Mouse (Mus musculus) limb, embryonic 11.5 days (tissue): Measurements from ENCODE around the gene Pla2g4a. TPM values are rescaled to one million over a fixed set of nuclear protein-coding genes. Genes with fewer than 3 reads are reported as not detected.

ENCODE experiments used
- ATAC-seq: fragments of 200-750 bp; cut with Nextera tagmentation; 2 replicates; pipeline ENCODE4 v1.8.0; 2017; ENCODE audit warnings: low read depth; ENCODE audit not compliant: insufficient number of reproducible peaks, low FRiP score, low TSS enrichment
- DNase-seq: peaks from one replicate; pipeline ENCODE4 v3.0.0-alpha.2; 2015; ENCODE audit warnings: low spot score
- H3K27ac ChIP-seq: fragments of 300-500 bp; sonication (generic); replicated peaks from 2 replicates; pipeline ENCODE4 v1.5.1; 2014; ENCODE audit warnings: low read depth, mild to moderate bottlenecking, low read length
- H3K27me3 ChIP-seq: fragments of 300-500 bp; sonication (generic); 2 replicates; pipeline ENCODE4 v1.6.1; 2014; ENCODE audit warnings: mild to moderate bottlenecking, low read length, mixed read lengths; ENCODE audit not compliant: control insufficient read depth, insufficient read depth
- H3K36me3 ChIP-seq: fragments of 300-500 bp; sonication (generic); 2 replicates; pipeline ENCODE4 v1.6.1; 2014; ENCODE audit warnings: mild to moderate bottlenecking, low read length, moderate library complexity, mixed read lengths; ENCODE audit not compliant: control insufficient read depth, insufficient read depth
- H3K4me1 ChIP-seq: fragments of 300-500 bp; sonication (generic); 2 replicates; pipeline ENCODE4 v1.6.1; 2014; ENCODE audit warnings: low read length, mixed read lengths; ENCODE audit not compliant: control insufficient read depth, insufficient read depth
- H3K4me2 ChIP-seq: fragments of 300-500 bp; sonication (generic); 2 replicates; pipeline ENCODE4 v1.6.1; 2014; ENCODE audit warnings: low read depth, mild to moderate bottlenecking, moderate library complexity; ENCODE audit not compliant: severe bottlenecking
- H3K4me3 ChIP-seq: fragments of 300-500 bp; sonication (generic); 2 replicates; pipeline ENCODE4 v1.5.1; 2014; ENCODE audit warnings: low read depth, low read length
- H3K9ac ChIP-seq: fragments of 300-500 bp; sonication (generic); 2 replicates; pipeline ENCODE4 v1.6.1; 2014; ENCODE audit warnings: mild to moderate bottlenecking, low read length
- H3K9me3 ChIP-seq: fragments of 300-500 bp; sonication (generic); 2 replicates; pipeline ENCODE4 v1.6.1; 2016; ENCODE audit warnings: low read length; ENCODE audit not compliant: control insufficient read depth
- WGBS: fragments of 180-500 bp; shearing (Covaris S2); extraction: QIAGEN DNeasy Blood & Tissue Kit; methylation state at CpG from one replicate; pipeline ENCODE4 v1.1.7; 2014; 5-methylcytosine and 5-hydroxymethylcytosine counted together
- polyA plus RNA-seq: library from polyadenylated mRNA; unstranded; fragments of >200 nt; fragmentation: Nextera tagmentation; extraction: Ambion mirVana; gene quantifications from 2 replicates; pipeline ENCODE4 v1.2.1, GENCODE M21; 2014

Pla2g4a gene
- polyA plus RNA-seq, 1 experiment from 2014 or later, result 10.0 TPM

DNA sequence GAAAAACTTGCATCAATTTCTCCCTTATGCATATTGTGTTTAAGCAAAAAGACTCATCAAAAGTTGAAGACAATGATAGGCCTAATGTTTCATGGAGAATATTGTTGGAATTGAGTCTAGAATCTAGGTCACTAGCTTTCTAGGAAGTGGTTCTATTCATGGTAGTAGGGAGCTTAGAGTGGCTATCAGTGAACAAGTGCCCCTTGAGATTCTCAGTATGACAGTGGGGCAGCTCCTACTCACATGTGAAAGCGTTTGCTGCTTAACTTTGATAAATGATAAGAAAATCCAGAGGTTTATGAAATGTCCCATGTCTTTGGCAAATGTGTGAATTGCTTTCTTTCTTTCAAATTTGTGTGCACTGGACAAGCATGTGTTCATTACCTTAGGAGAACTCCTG lies 2.0 kb downstream of the Pla2g4a start:
- Histone ChIP-seq H3K9me3 (no peaks in the 10 kb centered on the region), H3K9ac (no peak overlapping the region), H3K27ac (no peak overlapping the region), H3K36me3 (no peaks in the 10 kb centered on the region), H3K4me2 (no peak overlapping the region), H3K4me3 (no peak overlapping the region), H3K27me3 (no peaks in the 10 kb centered on the region), H3K4me1 (no peaks in the 10 kb centered on the region)
- WGBS, result 84% methylated on average over 1 of the region's 1 CpGs
- DNase-seq (no peak), ATAC-seq (no peak)

GRCm38 (mm10) chr1:149955482-149955881 lies 5.6 kb downstream of the Pla2g4a start:
- no peaks in the 10 kb centered on the region for H3K9me3 ChIP-seq
- no peaks in the 10 kb centered on the region for H3K36me3 ChIP-seq
- ATAC-seq (no peak), DNase-seq (no peak)
- 88% methylated on average over 4 of the region's 4 CpGs for WGBS
- no peak overlapping the region for H3K27ac ChIP-seq
- H3K9ac ChIP-seq, result no peak overlapping the region
- no peaks in the 10 kb centered on the region for H3K27me3 ChIP-seq
- H3K4me2 ChIP-seq, result no peak overlapping the region
- H3K4me3 ChIP-seq, result no peak overlapping the region
- no peaks in the 10 kb centered on the region for H3K4me1 ChIP-seq

- Histone ChIP-seq H3K9ac (no peak overlapping the region), H3K27me3 (no peaks in the 10 kb centered on the region), H3K4me3 (no peak overlapping the region), H3K4me1 (no peaks in the 10 kb centered on the region), H3K27ac (no peak overlapping the region), H3K4me2 (no peak overlapping the region), H3K9me3 (no peaks in the 10 kb centered on the region), H3K36me3 (no peaks in the 10 kb centered on the region)
- DNase-seq (no peak), ATAC-seq (no peak)
- WGBS, result 87% methylated on average over 6 of the region's 6 CpGs
These were observed 7.1 kb downstream of the Pla2g4a start for GRCm38 (mm10) chr1:149954026-149954425.

DNA sequence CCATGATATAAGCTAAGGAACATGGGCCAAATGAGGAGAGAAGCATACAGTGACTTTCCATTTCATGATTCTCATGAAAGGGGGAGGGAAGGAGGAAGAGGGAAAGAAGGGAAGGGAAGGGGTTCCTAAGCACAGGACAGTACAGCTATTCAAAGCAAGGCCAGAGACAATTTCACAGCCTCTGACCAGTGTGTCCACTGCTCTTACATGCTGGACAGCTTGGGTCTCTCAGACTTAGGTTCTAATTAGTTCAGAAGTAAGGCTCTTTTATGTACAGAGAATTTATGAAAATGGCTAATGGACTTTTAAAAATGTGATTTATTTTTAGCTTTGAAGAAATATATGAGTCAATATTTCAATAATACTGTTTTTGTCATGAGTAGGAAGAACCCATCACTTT lies 9.0 kb downstream of the Pla2g4a start:
- Histone ChIP-seq H3K4me1 (no peaks in the 10 kb centered on the region), H3K9ac (no peak overlapping the region), H3K4me3 (no peak overlapping the region), H3K27ac (no peak overlapping the region), H3K9me3 (no peaks in the 10 kb centered on the region), H3K27me3 (no peaks in the 10 kb centered on the region), H3K4me2 (no peak overlapping the region), H3K36me3 (no peaks in the 10 kb centered on the region)
- DNase-seq (no peak), ATAC-seq (no peak)

DNA sequence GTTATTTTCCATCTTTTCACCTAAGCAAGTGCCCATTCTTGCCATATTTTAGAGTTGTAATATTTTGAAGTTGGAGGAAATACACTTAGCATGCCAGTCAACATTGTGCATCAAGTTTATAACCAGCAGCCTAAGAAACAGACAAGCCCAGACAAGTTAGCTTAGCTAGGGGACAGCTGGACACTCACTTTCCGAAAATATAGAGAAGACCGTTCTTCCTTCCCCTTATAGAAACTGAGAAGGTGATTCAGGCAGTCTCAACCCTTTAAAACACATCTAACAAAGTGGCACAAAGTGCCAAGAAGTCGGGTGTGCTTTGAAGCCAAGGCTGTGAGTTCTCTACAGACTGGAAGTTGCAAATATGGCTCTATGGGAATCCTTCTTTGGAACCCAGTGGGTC lies 10.4 kb downstream of the Pla2g4a start:
- DNase-seq (no peak), ATAC-seq (no peak)
- WGBS, result 82% methylated on average over 3 of the region's 3 CpGs
- Histone ChIP-seq H3K9ac (no peak overlapping the region), H3K27ac (no peak overlapping the region), H3K36me3 (no peaks in the 10 kb centered on the region), H3K4me2 (no peak overlapping the region), H3K9me3 (no peaks in the 10 kb centered on the region), H3K4me3 (no peak overlapping the region), H3K4me1 (no peaks in the 10 kb centered on the region), H3K27me3 (no peaks in the 10 kb centered on the region)

GRCm38 (mm10) chr1:149950254-149950653 lies 10.8 kb downstream of the Pla2g4a start:
- Histone ChIP-seq H3K9ac (no peak overlapping the region), H3K27me3 (no peaks in the 10 kb centered on the region), H3K9me3 (no peaks in the 10 kb centered on the region), H3K4me3 (no peak overlapping the region), H3K4me2 (no peak overlapping the region), H3K27ac (no peak overlapping the region), H3K36me3 (no peaks in the 10 kb centered on the region), H3K4me1 (no peaks in the 10 kb centered on the region)
- WGBS, result 70% methylated on average over 1 of the region's 1 CpGs
- no peak for DNase-seq
- no peak for ATAC-seq

DNA sequence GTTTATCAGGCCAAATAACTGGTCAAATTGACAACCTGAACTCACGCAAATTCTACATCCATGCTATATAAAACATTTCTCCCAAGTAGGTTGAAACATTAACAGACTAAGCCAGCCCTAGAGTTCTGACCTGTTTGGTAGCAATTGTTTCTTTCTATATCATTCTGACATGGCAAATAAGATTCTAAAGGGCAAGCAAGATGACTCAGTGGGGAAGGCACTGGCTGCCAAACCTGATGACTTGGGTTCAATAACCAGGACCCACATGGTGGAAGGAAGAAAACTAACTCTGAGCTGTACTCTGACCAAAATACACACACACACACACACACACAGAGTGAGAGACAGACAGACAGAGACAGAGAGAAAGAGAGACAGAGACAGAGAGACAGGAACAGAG lies 11.8 kb downstream of the Pla2g4a start:
- no peak overlapping the region for H3K9ac ChIP-seq
- H3K27ac ChIP-seq, result no peak overlapping the region
- no peaks in the 10 kb centered on the region for H3K36me3 ChIP-seq
- H3K9me3 ChIP-seq, result no peaks in the 10 kb centered on the region
- ATAC-seq, result no peak
- DNase-seq, result no peak
- H3K27me3 ChIP-seq, result no peaks in the 10 kb centered on the region
- 97% methylated on average over 1 of the region's 1 CpGs for WGBS
- H3K4me2 ChIP-seq, result no peak overlapping the region
- H3K4me1 ChIP-seq, result no peaks in the 10 kb centered on the region
- no peak overlapping the region for H3K4me3 ChIP-seq

- Histone ChIP-seq H3K27me3 (no peaks in the 10 kb centered on the region), H3K4me2 (no peak overlapping the region), H3K9ac (no peak overlapping the region), H3K27ac (no peak overlapping the region), H3K9me3 (no peaks in the 10 kb centered on the region), H3K4me3 (no peak overlapping the region), H3K36me3 (no peaks in the 10 kb centered on the region), H3K4me1 (no peaks in the 10 kb centered on the region)
- DNase-seq (no peak), ATAC-seq (no peak)
- 88% methylated on average over 8 of the region's 8 CpGs for WGBS
These were observed 12.8 kb downstream of the Pla2g4a start for GRCm38 (mm10) chr1:149948066-149948825.

- H3K4me1 ChIP-seq, result no peaks in the 10 kb centered on the region
- no peak overlapping the region for H3K4me2 ChIP-seq
- no peaks in the 10 kb centered on the region for H3K27me3 ChIP-seq
- H3K4me3 ChIP-seq, result no peak overlapping the region
- no peaks in the 10 kb centered on the region for H3K36me3 ChIP-seq
- no peaks in the 10 kb centered on the region for H3K9me3 ChIP-seq
- DNase-seq (no peak), ATAC-seq (no peak)
- no peak overlapping the region for H3K9ac ChIP-seq
- WGBS, result 71% methylated on average over 5 of the region's 5 CpGs
- no peak overlapping the region for H3K27ac ChIP-seq
These were observed 14.1 kb downstream of the Pla2g4a start for GRCm38 (mm10) chr1:149946993-149947392.
